Mouse (Mus musculus) lung, postnatal 0 days (tissue): Measurements from ENCODE around the gene Kcnk12.

Experiments used
- CTCF ChIP-seq: IDR thresholded peaks from 2 replicates; pipeline ENCODE4 v1.5.1; 2016; ENCODE audit warnings: antibody characterized with exemption, mild to moderate bottlenecking
- EP300 ChIP-seq: IDR thresholded peaks from 2 replicates; pipeline ENCODE4 v1.6.1; 2016; ENCODE audit warnings: antibody characterized with exemption, mild to moderate bottlenecking, control low read depth

GRCm38 (mm10) chr17:87774982-87775381 lies 22.8 kb downstream of the Kcnk12 start:
- TF ChIP-seq CTCF: no peak
- no peak for TF ChIP-seq EP300
